Mouse (Mus musculus) midbrain, embryonic 15.5 days (tissue): ENCODE results near the gene Degs1. TPM values are rescaled to one million over a fixed set of nuclear protein-coding genes. Genes with fewer than 3 reads are reported as not detected.

Source experiments
- ATAC-seq: fragments of 200-750 bp; cut with Nextera tagmentation; replicated peaks from 2 replicates; pipeline ENCODE4 v1.8.0; 2017; ENCODE audit warnings: moderate TSS enrichment
- H3K27ac ChIP-seq: fragments of 300-500 bp; sonication (generic); 2 replicates; pipeline ENCODE4 v1.5.1; 2015; ENCODE audit warnings: mild to moderate bottlenecking, inconsistent platforms
- H3K27me3 ChIP-seq: fragments of 300-500 bp; sonication (generic); replicated peaks from 2 replicates; pipeline ENCODE4 v1.6.1; 2015; ENCODE audit warnings: inconsistent platforms
- H3K36me3 ChIP-seq: fragments of 300-500 bp; sonication (generic); replicated peaks from 2 replicates; pipeline ENCODE4 v1.6.1; 2015; ENCODE audit warnings: inconsistent platforms
- H3K4me1 ChIP-seq: fragments of 300-500 bp; sonication (generic); 2 replicates; pipeline ENCODE4 v1.6.1; 2015; ENCODE audit warnings: inconsistent platforms
- H3K4me2 ChIP-seq: fragments of 300-500 bp; sonication (generic); 2 replicates; pipeline ENCODE4 v1.6.1; 2015; ENCODE audit warnings: inconsistent platforms, mild to moderate bottlenecking, moderate library complexity
- H3K4me3 ChIP-seq: fragments of 300-500 bp; sonication (generic); 2 replicates; pipeline ENCODE4 v1.5.1; 2015; ENCODE audit warnings: mild to moderate bottlenecking, inconsistent platforms
- H3K9ac ChIP-seq: fragments of 300-500 bp; sonication (generic); 2 replicates; pipeline ENCODE4 v1.6.1; 2015; ENCODE audit warnings: mild to moderate bottlenecking, inconsistent platforms
- H3K9me3 ChIP-seq: fragments of 300-500 bp; sonication (generic); 2 replicates; pipeline ENCODE4 v1.6.1; 2016; ENCODE audit warnings: inconsistent platforms
- WGBS: fragments of 180-500 bp; shearing (Covaris S2); methylation state at CpG from one replicate; pipeline ENCODE4 v1.1.7; 2015; ENCODE audit warnings: mixed read lengths; 5-methylcytosine and 5-hydroxymethylcytosine counted together
- polyA plus RNA-seq: library from polyadenylated mRNA; unstranded; fragments of >200 nt; fragmentation: Nextera tagmentation; extraction: Ambion mirVana; gene quantifications from 2 replicates; pipeline ENCODE4 v1.2.1, GENCODE M21; 2015

Degs1 gene
- polyA plus RNA-seq, 1 experiment from 2014 or later = 69.8 TPM

DNA sequence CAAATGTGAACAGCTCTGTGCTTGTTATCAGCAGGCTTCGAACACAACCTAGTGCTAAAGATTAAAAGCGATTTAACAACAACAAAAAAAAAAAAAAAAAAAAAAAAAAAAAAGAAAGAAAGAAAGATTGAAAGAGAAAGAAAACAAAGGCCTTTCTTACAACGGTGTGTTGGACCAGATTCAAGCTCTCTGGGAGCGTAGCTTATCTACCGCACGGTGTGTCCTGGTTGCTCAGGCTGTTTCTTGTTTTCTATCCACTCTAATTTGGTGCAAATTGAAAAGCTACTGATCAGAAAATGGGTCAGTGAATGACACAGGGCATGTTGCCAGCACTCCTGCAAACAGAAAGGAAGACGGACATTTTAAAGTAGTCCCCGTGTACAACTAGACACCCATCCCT, 33.3 kb downstream of the Degs1 start:
- H3K27ac ChIP-seq = no peak overlapping the region
- H3K4me1 ChIP-seq = no peaks in the 10 kb centered on the region; the same call in 1 of the 2 replicates
- H3K9me3 ChIP-seq = no peaks in the 10 kb centered on the region
- no peaks in the 10 kb centered on the region for H3K36me3 ChIP-seq
- H3K9ac ChIP-seq = no peak overlapping the region
- H3K4me2 ChIP-seq = no peak overlapping the region
- no peak overlapping the region for H3K4me3 ChIP-seq
- ATAC-seq = no peak
- 46% methylated on average over 8 of the region's 8 CpGs for WGBS
- no peaks in the 10 kb centered on the region for H3K27me3 ChIP-seq

DNA sequence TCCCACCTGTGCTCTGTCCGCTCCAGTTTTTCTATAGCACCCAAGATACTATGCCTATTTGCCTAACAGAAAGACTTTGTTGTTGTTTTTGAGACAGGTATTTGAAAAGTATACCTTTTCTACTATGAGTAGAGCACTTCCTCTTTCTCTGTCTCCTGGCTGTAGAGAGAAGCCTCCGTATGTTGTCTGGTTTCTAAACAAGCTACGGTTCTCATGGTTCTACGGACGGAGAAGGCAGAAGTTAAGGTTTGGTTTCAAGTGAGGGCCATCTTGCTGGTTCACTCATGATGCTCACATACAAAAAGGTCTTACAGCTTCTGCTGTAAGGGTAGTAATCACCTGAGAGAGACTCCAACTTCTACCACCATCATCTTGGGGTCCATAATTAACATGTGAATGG, 37.6 kb downstream of the Degs1 start:
- Histone ChIP-seq H3K9me3 (no peaks in the 10 kb centered on the region), H3K4me3 (no peak overlapping the region), H3K36me3 (no peaks in the 10 kb centered on the region), H3K4me2 (no peak overlapping the region), H3K9ac (no peak overlapping the region), H3K4me1 (no peaks in the 10 kb centered on the region), H3K27ac (no peak overlapping the region), H3K27me3 (no peaks in the 10 kb centered on the region)
- no peak for ATAC-seq
- 92% methylated on average over 5 of the region's 5 CpGs for WGBS

DNA sequence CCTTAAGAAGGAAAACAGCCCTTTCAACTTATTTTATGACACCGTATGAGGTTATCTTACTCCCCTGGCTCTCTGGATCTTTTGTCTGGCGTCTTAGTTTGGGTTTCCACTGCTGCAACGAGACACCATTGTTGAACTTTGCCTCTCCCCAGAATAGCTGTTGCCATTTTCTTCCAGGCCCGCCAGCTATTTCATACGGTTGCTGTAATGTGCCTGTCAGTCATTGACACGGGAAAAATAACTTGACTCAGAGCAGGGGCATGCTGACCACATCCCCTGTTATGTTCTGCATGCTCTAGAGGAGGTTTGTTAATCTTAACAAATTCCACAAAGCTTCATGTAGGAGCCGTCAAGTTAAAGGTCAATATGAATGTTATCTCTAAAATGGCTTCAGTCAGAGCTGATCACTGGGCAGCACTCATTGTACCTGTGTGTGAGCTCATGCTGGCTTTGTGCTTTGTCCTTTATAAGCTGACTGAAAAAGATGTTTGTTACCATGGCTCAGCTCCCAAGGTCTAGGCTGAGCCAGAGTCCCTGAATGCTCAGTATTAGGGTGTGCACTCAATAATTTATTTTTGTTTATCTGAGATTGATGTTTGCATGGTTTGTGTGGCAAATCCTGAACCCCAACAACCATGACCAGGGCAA, 44.4 kb downstream of the Degs1 start:
- no peak overlapping the region for H3K4me2 ChIP-seq
- H3K36me3 ChIP-seq = no peaks in the 10 kb centered on the region
- WGBS = 67% methylated on average over 7 of the region's 7 CpGs
- H3K4me1 ChIP-seq = no peaks in the 10 kb centered on the region
- no peak overlapping the region for H3K4me3 ChIP-seq
- no peak for ATAC-seq
- no peak overlapping the region for H3K9ac ChIP-seq
- no peak overlapping the region for H3K27ac ChIP-seq
- H3K27me3 ChIP-seq = no peaks in the 10 kb centered on the region
- no peaks in the 10 kb centered on the region for H3K9me3 ChIP-seq

DNA sequence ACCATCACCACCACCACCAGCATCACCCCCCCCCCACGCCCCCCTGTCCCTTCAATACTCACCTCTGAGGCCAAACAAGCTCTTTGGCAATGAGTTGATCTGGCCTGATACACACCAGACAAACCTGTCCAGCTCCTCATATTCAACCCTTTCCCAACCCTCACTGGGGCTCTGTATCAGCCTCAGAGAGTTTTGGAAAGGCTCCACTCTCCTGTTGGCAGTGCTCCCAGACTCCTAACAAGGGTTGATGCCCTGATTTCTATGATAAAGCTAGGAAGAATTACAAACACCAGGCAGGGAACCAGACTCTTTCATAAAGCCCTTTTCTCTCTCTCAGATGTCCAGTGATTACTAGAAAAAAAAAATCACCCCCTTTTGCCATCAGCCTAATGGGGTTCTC, 45.2 kb downstream of the Degs1 start:
- Histone ChIP-seq H3K27ac (no peak overlapping the region), H3K4me3 (no peak overlapping the region), H3K4me2 (no peak overlapping the region), H3K36me3 (no peaks in the 10 kb centered on the region), H3K9me3 (no peaks in the 10 kb centered on the region), H3K9ac (no peak overlapping the region), H3K27me3 (no peaks in the 10 kb centered on the region), H3K4me1 (no peaks in the 10 kb centered on the region)
- WGBS = 78% methylated on average over 1 of the region's 1 CpGs
- no peak for ATAC-seq

DNA sequence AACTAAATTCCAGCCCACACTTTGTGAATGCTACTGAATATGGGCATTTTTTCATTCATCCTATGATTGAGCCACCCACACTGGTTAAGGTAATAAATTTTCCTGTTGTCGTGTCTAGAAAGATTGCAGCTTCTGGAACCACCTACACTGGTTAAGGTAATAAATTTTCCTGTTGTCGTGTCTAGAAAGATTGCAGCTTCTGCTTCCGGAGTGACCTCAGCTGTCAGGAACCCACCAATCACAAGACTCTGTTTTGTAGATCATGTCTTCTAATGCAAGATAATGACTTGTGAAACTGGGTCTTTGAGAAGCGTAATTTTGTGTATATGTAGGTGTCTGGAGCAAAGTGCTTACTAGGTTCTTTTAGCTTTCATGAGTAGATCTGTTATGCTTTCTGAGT, 47.4 kb downstream of the Degs1 start:
- 92% methylated on average over 4 of the region's 4 CpGs for WGBS
- H3K4me2 ChIP-seq = no peak overlapping the region
- H3K4me3 ChIP-seq = no peak overlapping the region
- no peak overlapping the region for H3K27ac ChIP-seq
- no peaks in the 10 kb centered on the region for H3K36me3 ChIP-seq
- H3K9me3 ChIP-seq = no peaks in the 10 kb centered on the region
- no peak for ATAC-seq
- no peak overlapping the region for H3K9ac ChIP-seq
- no peaks in the 10 kb centered on the region for H3K4me1 ChIP-seq
- H3K27me3 ChIP-seq = no peaks in the 10 kb centered on the region

DNA sequence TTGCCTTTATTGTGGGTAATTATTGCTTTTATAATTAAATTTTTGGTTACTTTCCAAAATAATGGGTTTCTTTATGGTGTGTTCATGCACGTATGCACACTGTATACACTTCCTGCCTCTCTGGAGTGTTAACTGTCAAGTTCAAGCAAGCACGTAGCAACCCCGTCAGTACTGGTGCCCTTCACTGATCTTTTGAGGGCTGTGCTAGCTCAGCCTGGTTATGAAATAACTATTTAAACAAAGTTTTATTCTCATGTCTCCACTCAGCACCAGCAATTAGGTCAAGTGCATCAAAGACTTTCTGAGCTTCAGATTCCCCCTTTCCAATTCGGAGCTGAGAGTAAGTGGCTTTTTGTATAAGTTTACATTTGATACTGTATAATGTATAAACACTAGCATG, 53.2 kb downstream of the Degs1 start:
- Histone ChIP-seq H3K4me2 (no peak overlapping the region), H3K4me3 (no peak overlapping the region), H3K36me3 (no peaks in the 10 kb centered on the region), H3K9ac (no peak overlapping the region), H3K27me3 (no peaks in the 10 kb centered on the region), H3K9me3 (no peaks in the 10 kb centered on the region), H3K4me1 (no peaks in the 10 kb centered on the region), H3K27ac (no peak overlapping the region)
- ATAC-seq = no peak
- 91% methylated on average over 4 of the region's 4 CpGs for WGBS

DNA sequence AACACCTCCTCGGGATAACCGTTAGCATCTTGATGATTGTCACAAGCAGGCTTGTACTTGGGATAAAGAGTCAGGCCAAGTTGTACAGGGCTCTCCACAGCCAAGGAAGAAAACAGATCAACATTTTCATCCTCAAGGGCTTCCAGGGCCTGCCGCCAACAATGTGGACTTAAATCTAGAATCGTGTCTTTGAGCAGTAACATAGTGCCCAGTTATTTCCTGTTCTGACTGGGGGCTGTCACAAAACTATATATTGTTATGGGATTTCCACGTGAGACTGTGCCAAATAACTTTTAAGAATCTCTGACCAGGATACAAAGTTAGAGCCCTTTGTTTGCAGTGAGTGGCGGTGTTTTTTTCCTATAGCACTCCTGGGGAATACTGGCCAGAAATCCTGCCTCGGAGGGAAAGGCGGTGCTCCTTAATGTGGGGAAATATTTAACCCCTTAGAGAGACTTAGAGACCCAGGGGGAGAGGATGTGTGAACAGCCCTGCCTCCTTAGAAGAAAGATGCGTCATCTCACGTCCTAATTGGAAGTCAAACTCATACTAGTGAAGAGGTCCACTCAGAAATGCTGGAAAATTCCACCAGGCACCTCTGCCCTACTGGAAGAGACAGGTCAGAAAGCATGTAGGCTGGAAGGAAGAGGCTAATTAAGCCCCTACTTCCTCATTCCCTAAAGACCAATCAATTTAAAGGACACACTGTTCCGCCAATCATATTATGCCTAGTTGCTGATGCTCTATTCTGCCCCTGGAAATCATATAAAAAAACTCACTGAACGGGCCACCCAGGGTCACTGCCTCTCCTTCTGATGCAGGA, 55.3 kb downstream of the Degs1 start:
- no peaks in the 10 kb centered on the region for H3K4me1 ChIP-seq
- no peak overlapping the region for H3K4me2 ChIP-seq
- no peak for ATAC-seq
- H3K27me3 ChIP-seq = no peaks in the 10 kb centered on the region
- H3K9me3 ChIP-seq = no peaks in the 10 kb centered on the region
- H3K27ac ChIP-seq = no peak overlapping the region
- no peak overlapping the region for H3K4me3 ChIP-seq
- 62% methylated on average over 12 of the region's 12 CpGs for WGBS
- H3K9ac ChIP-seq = no peak overlapping the region
- H3K36me3 ChIP-seq = no peaks in the 10 kb centered on the region

DNA sequence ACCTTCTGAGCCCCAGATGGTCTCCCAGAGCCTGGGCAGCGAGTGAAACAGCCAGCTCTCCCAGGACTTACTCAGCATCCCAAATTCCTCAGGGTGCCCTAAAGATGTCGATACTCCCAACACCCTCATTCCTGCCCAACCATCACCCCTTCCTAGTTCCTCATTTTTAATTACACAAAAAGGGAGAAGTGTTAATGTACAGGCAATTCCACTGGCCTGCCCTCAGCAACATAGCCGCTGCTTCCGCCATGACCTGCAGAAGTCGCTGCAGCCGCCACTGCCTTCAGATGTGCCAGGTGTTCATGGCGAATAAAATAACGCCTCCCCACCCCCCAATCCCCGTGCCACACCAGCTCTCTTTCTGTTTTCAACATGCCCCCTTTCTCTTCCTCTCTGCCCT, 56.3 kb downstream of the Degs1 start:
- H3K4me2 ChIP-seq = no peak overlapping the region
- no peaks in the 10 kb centered on the region for H3K36me3 ChIP-seq
- no peak overlapping the region for H3K27ac ChIP-seq
- 93% methylated on average over 9 of the region's 9 CpGs for WGBS
- H3K9ac ChIP-seq = no peak overlapping the region
- no peaks in the 10 kb centered on the region for H3K9me3 ChIP-seq
- no peak overlapping the region for H3K4me3 ChIP-seq
- no peaks in the 10 kb centered on the region for H3K4me1 ChIP-seq
- H3K27me3 ChIP-seq = no peaks in the 10 kb centered on the region
- ATAC-seq = no peak

Other genes starting within 250 kb of the Degs1 start
- 125 and 128 TPM in 2 replicates for gene Srp9, start 158.1 kb downstream of the Degs1 start, polyA plus RNA-seq
- gene Vmn1r1, start 118.3 kb downstream of the Degs1 start, polyA plus RNA-seq = not detected in 2 replicates
- gene Fbxo28, start 58.8 kb upstream of the Degs1 start, polyA plus RNA-seq = 22.4 and 23.6 TPM in 2 replicates
- gene Trp53bp2, start 126.4 kb upstream of the Degs1 start, polyA plus RNA-seq = 19.5 and 19.9 TPM in 2 replicates
- gene Capn2, start 234.8 kb upstream of the Degs1 start, polyA plus RNA-seq = 85.6 and 86.2 TPM in 2 replicates